Mouse (Mus musculus) testis, adult 2 months (tissue): Measurements from ENCODE around the gene Cenpu.

ENCODE experiments used
- CTCF ChIP-seq: fragments of 200-500 bp; IDR thresholded peaks from 2 replicates; pipeline ENCODE4 v1.5.1; 2012; ENCODE audit warnings: low read depth, mild to moderate bottlenecking, inconsistent platforms, low read length, moderate library complexity; ENCODE audit not compliant: control insufficient read depth, insufficient read depth, insufficient replicate concordance
- POLR2A ChIP-seq: fragments of 200-500 bp; IDR thresholded peaks from 2 replicates; pipeline ENCODE4 v1.6.1; 2012; ENCODE audit warnings: low read depth, mild to moderate bottlenecking, inconsistent platforms, low read length, moderate library complexity; ENCODE audit not compliant: control insufficient read depth

GRCm38 (mm10) chr8:46598114-46598513 is 46.3 kb downstream of the Cenpu start:
- no peak for TF ChIP-seq POLR2A
- TF ChIP-seq CTCF, result no peak
